Mouse (Mus musculus): ENCODE measurements around the gene Vmn1r228. TPM values are rescaled to one million over a fixed set of nuclear protein-coding genes. Genes with fewer than 3 reads are reported as not detected.

Vmn1r228 gene
- not detected in 2 replicates for total RNA-seq (2017)

DNA sequence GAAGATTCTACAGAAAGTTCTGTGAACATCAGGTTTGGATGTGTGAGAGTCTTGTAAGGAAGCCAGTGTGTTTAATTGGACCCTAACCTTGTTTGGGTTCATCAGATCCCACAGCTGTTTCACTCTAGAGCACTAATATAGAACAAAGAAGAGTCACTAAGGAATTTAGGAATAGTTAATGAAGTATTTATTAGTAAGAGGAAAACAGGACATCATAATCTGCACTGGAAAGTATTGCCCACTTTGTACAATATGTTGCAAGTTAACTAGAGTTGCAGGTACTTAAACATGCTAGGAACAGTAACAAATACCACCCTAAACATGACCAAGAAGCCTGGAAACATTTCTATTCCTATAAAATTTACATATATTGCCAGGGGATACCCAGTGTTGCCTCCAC, at the start of gene Vmn1r228:
Gene Vmn1r228 (minus strand): TSS at position 101 of the 400 bp plus-strand sequence.
- ATAC-seq (replicated peaks in 1 of 2; ENCODE audit: insufficient read depth in 1 of 2, low FRiP score in 2 of 2, low TSS enrichment in 1 of 2, low read depth in 1 of 2, poor library complexity in 2 of 2, severe bottlenecking in 2 of 2) = no peak

DNA sequence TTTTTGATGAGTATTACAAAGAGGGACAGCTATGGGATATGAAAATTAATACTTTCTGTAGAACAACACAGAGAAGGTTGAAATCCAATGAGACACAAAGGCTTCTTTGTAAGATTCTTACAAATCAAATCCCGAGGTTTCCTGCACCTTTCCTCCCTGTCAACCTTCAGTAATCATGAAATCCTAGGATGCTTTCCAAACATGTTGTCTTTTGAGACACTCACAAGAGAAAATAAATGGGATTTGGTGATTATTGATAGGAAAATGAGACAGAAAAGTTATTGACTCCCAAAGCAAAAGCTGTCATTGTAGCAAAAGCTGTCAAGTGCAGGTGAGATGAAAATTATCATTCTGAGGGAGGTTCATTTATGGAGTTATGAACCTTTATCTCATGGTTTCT, 25.3 kb upstream of the Vmn1r228 start, which contains the start of gene Vmn1r229:
Gene Vmn1r229 (plus strand): TSS at position 301 of the 400 bp plus-strand sequence.
- ATAC-seq (replicated peaks in 1 of 2; ENCODE audit: insufficient read depth in 1 of 2, low FRiP score in 2 of 2, low TSS enrichment in 1 of 2, low read depth in 1 of 2, poor library complexity in 2 of 2, severe bottlenecking in 2 of 2) = no peak

DNA sequence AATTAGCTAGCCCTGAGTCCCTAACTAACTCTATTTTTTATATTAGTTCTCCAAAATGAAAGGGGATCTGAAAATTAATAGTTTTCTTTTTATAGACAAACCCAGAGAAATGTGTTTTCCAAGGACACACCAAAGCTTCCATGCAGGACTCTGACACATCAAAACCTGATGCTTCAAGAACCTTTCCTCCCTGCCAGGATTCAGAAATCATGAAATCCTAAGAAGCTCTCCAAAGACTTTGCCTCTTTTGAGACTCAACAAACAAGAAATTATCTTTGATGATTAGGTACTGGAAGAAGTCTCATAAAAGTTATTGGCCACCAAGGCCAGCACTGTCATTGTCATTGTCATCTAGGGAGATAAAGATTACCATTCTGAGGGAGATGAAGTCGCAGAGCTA, 56.4 kb downstream of the Vmn1r228 start, which contains the start of gene Vmn1r227:
Gene Vmn1r227 (plus strand): TSS at position 301 of the 400 bp plus-strand sequence.
- ATAC-seq (replicated peaks in 1 of 2; ENCODE audit: insufficient read depth in 1 of 2, low FRiP score in 2 of 2, low TSS enrichment in 1 of 2, low read depth in 1 of 2, poor library complexity in 2 of 2, severe bottlenecking in 2 of 2) = no peak

Other genes starting within 250 kb of the Vmn1r228 start
- gene Vmn2r109, start 221.4 kb downstream of the Vmn1r228 start, total RNA-seq (2017) = not detected in 2 replicates
- not detected in 2 replicates for gene Vmn2r110, start 189.7 kb downstream of the Vmn1r228 start, total RNA-seq (2017)
- gene Fpr-rs3, start 161.3 kb downstream of the Vmn1r228 start, total RNA-seq (2017) = not detected in 2 replicates
- not detected in 2 replicates for gene Vmn1r226, start 103.3 kb downstream of the Vmn1r228 start, total RNA-seq (2017)
- not detected in 2 replicates for gene Vmn1r227, start 56.3 kb downstream of the Vmn1r228 start, total RNA-seq (2017)
- not detected in 2 replicates for gene Vmn1r229, start 25.4 kb upstream of the Vmn1r228 start, total RNA-seq (2017)
- not detected in 2 replicates for gene Vmn1r230, start 54.3 kb upstream of the Vmn1r228 start, total RNA-seq (2017)
- gene Vmn1r231, start 118.9 kb upstream of the Vmn1r228 start, total RNA-seq (2017) = not detected in 2 replicates
- not detected in 2 replicates for gene Vmn1r232, start 133.6 kb upstream of the Vmn1r228 start, total RNA-seq (2017)
- gene Ppp2r1a, start 159.2 kb upstream of the Vmn1r228 start, total RNA-seq (2017) = 116 and 174 TPM in 2 replicates
- gene Vmn1r233, start 210.3 kb upstream of the Vmn1r228 start, total RNA-seq (2017) = not detected in 2 replicates
- gene Zfp160, start 222.7 kb upstream of the Vmn1r228 start, total RNA-seq (2017) = 14.4 and 34.7 TPM in 2 replicates